Mouse (Mus musculus) cerebellum, adult 2 months (tissue): ENCODE data around the gene Tmigd1.

Experiments
- CTCF ChIP-seq: fragments of 200-500 bp; IDR thresholded peaks from 2 replicates; pipeline ENCODE4 v1.5.1; 2011; ENCODE audit warnings: low read depth, mild to moderate bottlenecking, control low read depth, low read length, moderate library complexity, borderline replicate concordance; ENCODE audit not compliant: insufficient read depth
- POLR2A ChIP-seq: fragments of 200-500 bp; IDR thresholded peaks from 2 replicates; pipeline ENCODE4 v1.6.1; 2011; ENCODE audit warnings: low read length, control low read depth, borderline replicate concordance; ENCODE audit not compliant: insufficient read depth

GRCm38 (mm10) chr11:76924759-76925236, 22.8 kb downstream of the Tmigd1 start, which contains the start of gene Blmh:
- no peak for TF ChIP-seq CTCF
- no peak for TF ChIP-seq POLR2A
